Mouse (Mus musculus): Measurements from ENCODE around the gene Cacna2d3.

Cacna2d3 gene

GRCm38 (mm10) chr14:29137614-29138013 is 584.0 kb downstream of the Cacna2d3 start:
- DNase-seq, result no peak

- DNase-seq, result no peak
Observed at GRCm38 (mm10) chr14:29137006-29137579, 584.6 kb downstream of the Cacna2d3 start.

GRCm38 (mm10) chr14:29134901-29135300 is 586.8 kb downstream of the Cacna2d3 start:
- no peak for DNase-seq

DNA sequence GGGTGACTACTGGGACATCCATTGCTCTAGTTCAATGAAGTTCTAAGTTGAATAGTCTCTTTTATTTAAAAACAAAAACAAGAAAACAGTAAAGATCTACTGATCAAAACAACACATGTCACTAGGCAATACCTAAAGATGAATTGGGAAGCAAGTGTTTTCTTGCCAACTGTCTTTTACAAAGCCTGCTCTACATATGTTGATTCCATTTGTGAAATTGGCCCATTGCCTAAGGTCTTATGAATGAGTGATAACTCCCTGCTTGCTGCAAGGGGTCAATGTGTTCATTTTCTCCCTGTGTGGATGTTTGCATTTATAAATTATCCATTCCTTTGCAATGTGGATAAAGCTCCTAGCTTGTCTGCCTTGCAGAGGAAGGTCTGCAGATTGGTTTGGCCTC is 591.2 kb downstream of the Cacna2d3 start:
- DNase-seq, result no peak

DNA sequence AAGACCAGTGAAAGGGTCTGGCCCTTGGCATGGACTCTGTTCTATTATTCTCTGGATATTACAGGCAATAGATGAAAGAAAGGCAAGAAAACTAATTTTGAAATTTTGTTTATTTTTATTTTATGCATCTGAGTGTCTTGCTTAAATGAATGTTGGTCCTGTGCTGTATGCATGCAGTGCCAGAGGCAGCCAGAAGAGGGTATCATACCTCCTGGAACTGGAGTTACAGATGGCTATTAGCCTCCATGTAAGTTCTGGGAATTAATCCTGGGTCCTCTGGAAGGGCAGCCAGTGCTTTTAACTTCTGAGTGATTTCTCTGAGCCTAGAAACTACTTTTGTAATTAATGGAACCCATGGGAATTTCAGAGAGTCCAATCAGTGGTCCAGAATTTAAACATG is 597.8 kb downstream of the Cacna2d3 start:
- DNase-seq, result no peak

DNA sequence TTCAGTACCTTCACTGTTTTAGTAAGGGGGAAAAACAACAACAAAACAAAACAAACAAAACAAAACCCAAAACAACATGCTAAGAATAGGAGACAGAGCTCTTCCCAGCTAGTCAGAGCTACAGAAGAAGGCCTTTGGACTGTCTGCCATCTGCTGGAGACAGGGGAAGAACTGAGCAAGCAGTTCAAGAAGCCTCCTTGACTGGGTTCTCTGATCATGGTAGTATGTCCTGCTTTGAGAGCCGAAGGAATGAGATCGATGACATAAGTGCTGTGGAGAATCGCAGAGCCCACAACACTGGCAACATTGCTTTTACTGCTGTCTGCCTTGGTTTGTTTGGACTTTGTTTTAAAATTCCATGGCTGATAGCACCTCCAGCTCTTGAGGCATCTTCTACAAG is 598.9 kb downstream of the Cacna2d3 start:
- no peak for DNase-seq

DNA sequence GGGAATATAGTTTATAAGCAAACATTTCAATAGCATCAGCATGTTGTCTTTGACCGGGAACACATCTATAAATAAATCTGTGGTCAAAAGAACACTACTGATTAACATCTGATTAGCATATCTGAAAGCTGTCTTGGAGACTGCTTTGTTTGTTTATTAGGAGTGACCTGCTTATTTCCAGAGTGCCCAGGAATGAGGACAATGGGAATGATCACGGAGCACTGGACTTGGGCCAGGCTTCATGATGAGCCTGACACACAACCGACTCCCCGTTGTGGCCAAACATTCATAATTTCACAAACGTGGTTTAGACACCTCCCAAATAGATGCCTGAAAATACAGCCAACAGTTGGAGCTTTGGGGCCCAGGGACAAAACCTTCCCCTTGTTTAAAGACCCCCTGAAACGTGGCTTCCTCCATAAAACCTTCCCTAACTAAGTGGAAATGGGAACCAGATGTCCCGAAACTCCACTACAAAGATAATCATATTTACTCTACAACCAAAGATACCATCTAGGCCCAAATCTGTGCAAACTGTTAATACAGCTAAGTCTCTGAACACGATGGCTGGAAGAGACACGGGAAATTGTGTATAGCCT is 607.7 kb downstream of the Cacna2d3 start:
- DNase-seq, result no peak

GRCm38 (mm10) chr14:29111666-29112065 is 610.0 kb downstream of the Cacna2d3 start:
- no peak for DNase-seq

- DNase-seq, result peak in 1 of 2 experiments; percentile 9
Observed at GRCm38 (mm10) chr14:29110351-29111091, 611.1 kb downstream of the Cacna2d3 start.

GRCm38 (mm10) chr14:29107464-29107863 is 614.2 kb downstream of the Cacna2d3 start:
- DNase-seq, result no peak

GRCm38 (mm10) chr14:29097776-29098175 is 623.9 kb downstream of the Cacna2d3 start:
- no peak for DNase-seq

DNA sequence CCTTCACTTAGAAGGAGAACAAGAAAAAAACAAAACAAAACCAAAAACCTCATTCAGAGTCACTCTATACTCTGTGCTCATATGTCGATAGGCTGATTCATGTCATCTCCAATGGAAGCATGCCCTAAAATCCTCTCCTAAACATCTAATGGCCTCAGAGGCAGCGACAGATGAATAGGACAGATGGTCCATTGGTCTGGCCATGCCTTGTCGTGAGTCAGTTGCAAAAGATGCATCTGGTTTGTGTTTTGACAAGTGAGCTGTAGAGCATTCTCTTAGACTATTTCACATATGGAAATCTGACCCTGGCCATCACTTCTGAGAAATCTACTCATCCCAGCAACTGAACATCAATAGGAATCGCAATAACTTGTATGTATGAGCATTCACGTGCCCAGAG is 626.2 kb downstream of the Cacna2d3 start:
- no peak for DNase-seq

DNA sequence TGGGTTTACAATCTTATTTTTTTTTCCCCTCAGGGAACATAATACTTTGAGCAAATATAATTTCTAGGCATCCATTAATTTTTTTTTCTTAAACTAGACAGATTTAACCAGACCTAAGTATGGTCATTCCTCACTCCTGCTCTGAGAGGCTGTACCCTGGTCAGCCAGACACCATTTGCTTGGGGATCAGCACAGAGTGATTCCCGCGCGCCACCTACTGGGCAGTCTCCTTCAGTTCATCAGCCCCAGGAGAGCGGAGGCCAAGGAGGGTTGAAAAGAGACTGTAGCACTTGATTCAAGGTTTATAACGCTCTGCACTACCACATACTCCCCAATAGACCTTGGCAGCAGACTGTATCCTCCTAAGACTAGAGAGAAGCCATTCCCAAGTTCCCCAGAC is 631.6 kb downstream of the Cacna2d3 start:
- peak; percentile 47 for DNase-seq

DNA sequence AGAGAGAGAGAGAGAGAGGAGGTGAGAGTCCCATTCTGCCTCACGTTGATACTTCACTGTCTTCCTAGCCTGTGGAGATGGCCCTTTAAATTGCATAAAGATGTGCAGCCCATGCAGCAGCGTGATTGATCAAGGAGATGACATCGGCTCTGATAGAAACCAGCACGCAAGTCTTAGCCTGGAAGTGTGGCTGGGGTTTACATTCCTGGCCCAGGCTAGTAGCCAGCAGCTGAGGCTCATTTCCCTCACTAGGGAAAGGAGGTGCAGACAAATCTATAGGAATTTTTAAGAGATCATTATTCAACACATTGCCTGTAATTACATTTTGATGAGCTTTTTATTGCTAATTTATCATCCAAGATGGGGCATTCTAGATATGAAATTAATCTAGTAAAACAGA is 635.1 kb downstream of the Cacna2d3 start:
- no peak for DNase-seq

- no peak for DNase-seq
Observed at GRCm38 (mm10) chr14:29085493-29086159, 636.0 kb downstream of the Cacna2d3 start.

GRCm38 (mm10) chr14:29082171-29082570 is 639.5 kb downstream of the Cacna2d3 start:
- DNase-seq, result no peak

DNA sequence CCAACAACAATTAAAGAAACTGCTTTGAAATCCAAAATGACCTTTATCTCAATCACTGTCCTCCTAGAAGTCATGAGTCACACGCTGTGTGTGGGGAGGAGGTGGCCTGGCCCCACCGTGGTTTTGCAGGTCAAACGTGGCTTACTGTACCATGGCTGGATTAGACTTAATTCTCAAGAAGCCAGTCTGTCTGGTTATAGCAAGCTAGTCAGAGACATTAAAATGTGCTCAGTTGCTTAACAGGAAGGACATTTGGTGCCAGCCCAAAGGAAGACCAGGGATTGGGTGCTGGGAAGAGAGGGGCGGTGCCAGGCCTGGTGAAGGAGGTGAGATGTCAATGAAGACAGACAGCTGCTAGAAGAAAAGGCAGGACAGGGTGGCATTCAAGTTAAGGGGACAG is 641.0 kb downstream of the Cacna2d3 start:
- DNase-seq, result peak; percentile 3 to 15

DNA sequence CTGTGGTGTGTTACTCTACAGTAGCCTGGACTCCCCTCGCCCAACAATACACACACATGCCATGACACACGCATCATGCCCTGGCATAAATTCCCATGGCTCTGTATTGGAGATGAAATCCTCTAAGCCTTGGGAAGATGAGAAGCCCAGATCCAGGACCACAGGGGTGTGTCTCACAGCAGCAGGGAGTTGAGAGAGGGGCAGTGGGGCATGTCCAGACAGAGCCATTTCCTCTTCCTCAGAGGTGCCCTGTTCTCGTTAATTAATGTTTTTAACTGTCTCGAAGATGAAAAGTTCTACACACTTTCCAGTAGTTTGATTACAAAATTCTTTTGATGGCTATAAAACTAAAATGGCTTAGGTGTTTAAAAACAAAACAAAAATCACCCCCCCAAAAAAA is 641.4 kb downstream of the Cacna2d3 start:
- DNase-seq, result no peak

DNA sequence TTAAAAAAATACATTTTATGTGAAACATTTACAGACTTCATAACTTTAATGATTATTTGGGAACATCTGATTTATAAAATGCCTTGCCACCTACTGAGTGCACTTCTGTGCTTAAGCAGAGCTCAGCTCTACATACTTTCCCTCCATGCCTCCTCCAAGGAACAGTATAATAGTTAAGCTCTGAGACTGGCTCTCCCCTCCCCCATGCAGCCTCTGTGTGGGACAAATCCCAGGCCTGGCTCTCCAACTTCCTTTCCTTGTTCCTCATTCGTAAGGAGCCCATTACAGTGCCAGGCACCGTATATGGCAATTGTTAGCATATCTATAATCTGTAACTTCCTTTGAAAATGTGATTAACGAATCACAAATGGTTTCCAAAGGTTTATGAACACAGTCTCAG is 644.2 kb downstream of the Cacna2d3 start:
- no peak for DNase-seq

- DNase-seq, result no peak
Observed at GRCm38 (mm10) chr14:29073747-29074146, 647.9 kb downstream of the Cacna2d3 start.

DNA sequence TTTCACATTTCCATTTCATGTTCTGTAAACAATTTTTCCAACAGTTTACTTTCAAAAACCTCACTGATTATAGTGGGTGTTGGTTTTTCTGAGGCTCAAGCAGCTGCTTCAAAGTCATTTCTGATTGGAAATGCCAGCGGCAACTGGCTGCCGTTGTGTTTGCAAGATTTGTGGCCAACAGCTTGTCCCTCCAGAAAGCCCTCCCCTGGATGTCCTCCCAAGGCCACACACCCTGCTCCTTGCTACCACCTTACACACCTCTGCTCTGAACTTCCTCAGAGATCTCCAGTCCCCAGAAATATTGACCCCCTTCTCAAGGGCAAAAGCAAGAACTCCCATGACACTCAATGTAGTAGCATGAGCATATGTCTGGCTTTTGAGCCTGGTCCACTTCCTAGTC is 659.0 kb downstream of the Cacna2d3 start:
- DNase-seq, result no peak

- no peak for DNase-seq
Observed at GRCm38 (mm10) chr14:29061491-29061890, 660.2 kb downstream of the Cacna2d3 start.

GRCm38 (mm10) chr14:29060679-29061078 is 661.0 kb downstream of the Cacna2d3 start:
- DNase-seq, result no peak

Measured in lung, adult 18-20 months (tissue).